Mouse (Mus musculus): ENCODE measurements around the gene Snx9. TPM values are rescaled to one million over a fixed set of nuclear protein-coding genes. Genes with fewer than 3 reads are reported as not detected.

The Snx9 gene
- polyA plus RNA-seq, 1 experiment from 2014 or later = 30.6 TPM

- Histone ChIP-seq H3K9me3 (no peaks in the 10 kb centered on the region), H3K4me2 (no peak overlapping the region), H3K27ac (no peak overlapping the region), H3K4me1 (replicated peaks) (peaks cover 15% of the 10 kb centered on the region; the same call in 1 of the 2 replicates), H3K27me3 (no peaks in the 10 kb centered on the region), H3K36me3 (no peaks in the 10 kb centered on the region), H3K4me3 (replicated peaks) (no peak overlapping the region), H3K9ac (replicated peaks) (no peak overlapping the region)
- WGBS = 80% methylated on average over 2 of the region's 2 CpGs
- ATAC-seq (ENCODE audit: insufficient number of reproducible peaks, insufficient read depth, low FRiP score, low TSS enrichment, low read depth) = no peak
Measured at GRCm38 (mm10) chr17:5800254-5800653, 40.9 kb upstream of the Snx9 start.

- ATAC-seq (ENCODE audit: insufficient number of reproducible peaks, insufficient read depth, low FRiP score, low TSS enrichment, low read depth) = no peak
- Histone ChIP-seq H3K4me2 (no peak overlapping the region), H3K4me3 (replicated peaks) (no peak overlapping the region), H3K27ac (no peak overlapping the region), H3K36me3 (no peaks in the 10 kb centered on the region), H3K9me3 (no peaks in the 10 kb centered on the region), H3K27me3 (no peaks in the 10 kb centered on the region), H3K4me1 (replicated peaks) (peaks cover 16% of the 10 kb centered on the region; the same call in 1 of the 2 replicates), H3K9ac (replicated peaks) (no peak overlapping the region)
- WGBS = 84% methylated on average over 7 of the region's 7 CpGs
Measured at GRCm38 (mm10) chr17:5800824-5801560, 40.1 kb upstream of the Snx9 start.

- WGBS = 78% methylated on average over 17 of the region's 17 CpGs
Measured at GRCm38 (mm10) chr17:5801761-5802655, 39.1 kb upstream of the Snx9 start.

GRCm38 (mm10) chr17:5802656-5802955 is 38.5 kb upstream of the Snx9 start:
- WGBS = 92% methylated on average over 5 of the region's 5 CpGs
- ATAC-seq (ENCODE audit: insufficient number of reproducible peaks, insufficient read depth, low FRiP score, low TSS enrichment, low read depth) = no peak
- no peak overlapping the region for H3K9ac ChIP-seq (replicated peaks)

More at GRCm38 (mm10) chr17:5801761-5802655, 39.1 kb upstream of the Snx9 start:
- Histone ChIP-seq H3K27ac (no peak overlapping the region), H3K36me3 (no peaks in the 10 kb centered on the region), H3K4me2 (no peak overlapping the region), H3K9me3 (no peaks in the 10 kb centered on the region), H3K4me3 (replicated peaks) (no peak overlapping the region), H3K27me3 (no peaks in the 10 kb centered on the region), H3K4me1 (replicated peaks) (peaks cover 16% of the 10 kb centered on the region; the same call in 1 of the 2 replicates), H3K9ac (replicated peaks) (no peak overlapping the region)
- ATAC-seq (ENCODE audit: insufficient number of reproducible peaks, insufficient read depth, low FRiP score, low TSS enrichment, low read depth) = no peak

GRCm38 (mm10) chr17:5803229-5804012 is 37.7 kb upstream of the Snx9 start:
- Histone ChIP-seq H3K36me3 (no peaks in the 10 kb centered on the region), H3K4me2 (no peak overlapping the region), H3K27me3 (no peaks in the 10 kb centered on the region), H3K9me3 (no peaks in the 10 kb centered on the region), H3K9ac (replicated peaks) (no peak overlapping the region), H3K4me1 (replicated peaks) (peaks cover 14% of the 10 kb centered on the region; the same call in 1 of the 2 replicates), H3K4me3 (replicated peaks) (no peak overlapping the region), H3K27ac (no peak overlapping the region)
- WGBS = 91% methylated on average over 10 of the region's 10 CpGs
- no peak for ATAC-seq (ENCODE audit: insufficient number of reproducible peaks, insufficient read depth, low FRiP score, low TSS enrichment, low read depth)

More at GRCm38 (mm10) chr17:5802656-5802955, 38.5 kb upstream of the Snx9 start:
- Histone ChIP-seq H3K36me3 (no peaks in the 10 kb centered on the region), H3K9me3 (no peaks in the 10 kb centered on the region), H3K4me2 (no peak overlapping the region), H3K27me3 (no peaks in the 10 kb centered on the region), H3K4me3 (replicated peaks) (no peak overlapping the region), H3K4me1 (replicated peaks) (peaks cover 16% of the 10 kb centered on the region; the same call in 1 of the 2 replicates), H3K27ac (no peak overlapping the region)

- Histone ChIP-seq H3K4me2 (no peak overlapping the region), H3K27ac (peak overlapping the region; percentile 82), H3K9me3 (no peaks in the 10 kb centered on the region), H3K36me3 (no peaks in the 10 kb centered on the region), H3K27me3 (no peaks in the 10 kb centered on the region), H3K9ac (replicated peaks) (no peak overlapping the region), H3K4me1 (replicated peaks) (peaks cover 14% of the 10 kb centered on the region; the same call in 1 of the 2 replicates), H3K4me3 (replicated peaks) (no peak overlapping the region)
- no peak for ATAC-seq (ENCODE audit: insufficient number of reproducible peaks, insufficient read depth, low FRiP score, low TSS enrichment, low read depth)
- 64% methylated on average over 12 of the region's 12 CpGs for WGBS
Measured at GRCm38 (mm10) chr17:5804370-5805150, 36.6 kb upstream of the Snx9 start.

GRCm38 (mm10) chr17:5805151-5805834 is 35.8 kb upstream of the Snx9 start:
- Histone ChIP-seq H3K4me2 (no peak overlapping the region), H3K27ac (peak overlapping the region; percentile 82)
- 43% methylated on average over 7 of the region's 7 CpGs for WGBS

GRCm38 (mm10) chr17:5805935-5806334 is 35.2 kb upstream of the Snx9 start:
- Histone ChIP-seq H3K4me2 (no peak overlapping the region), H3K27me3 (no peaks in the 10 kb centered on the region), H3K4me1 (replicated peaks) (peaks cover 14% of the 10 kb centered on the region; the same call in 1 of the 2 replicates), H3K9ac (replicated peaks) (no peak overlapping the region), H3K36me3 (no peaks in the 10 kb centered on the region), H3K4me3 (replicated peaks) (no peak overlapping the region), H3K27ac (peak overlapping the region; percentile 42; the same call in 1 of the 2 replicates), H3K9me3 (no peaks in the 10 kb centered on the region)
- WGBS = 65% methylated on average over 2 of the region's 2 CpGs
- ATAC-seq (ENCODE audit: insufficient number of reproducible peaks, insufficient read depth, low FRiP score, low TSS enrichment, low read depth) = no peak; the same call in 1 of the 2 replicates

More at GRCm38 (mm10) chr17:5805151-5805834, 35.8 kb upstream of the Snx9 start:
- Histone ChIP-seq H3K9ac (replicated peaks) (no peak overlapping the region), H3K36me3 (no peaks in the 10 kb centered on the region), H3K4me3 (replicated peaks) (no peak overlapping the region), H3K27me3 (no peaks in the 10 kb centered on the region), H3K9me3 (no peaks in the 10 kb centered on the region), H3K4me1 (replicated peaks) (peaks cover 14% of the 10 kb centered on the region; the same call in 1 of the 2 replicates)
- no peak for ATAC-seq (ENCODE audit: insufficient number of reproducible peaks, insufficient read depth, low FRiP score, low TSS enrichment, low read depth)

- H3K27me3 ChIP-seq = no peaks in the 10 kb centered on the region
- H3K36me3 ChIP-seq = no peaks in the 10 kb centered on the region
- H3K9ac ChIP-seq (replicated peaks) = no peak overlapping the region
- 90% methylated on average over 2 of the region's 2 CpGs for WGBS
- no peaks in the 10 kb centered on the region for H3K9me3 ChIP-seq
- no peak overlapping the region for H3K27ac ChIP-seq
- no peak overlapping the region for H3K4me3 ChIP-seq (replicated peaks)
- peaks cover 14% of the 10 kb centered on the region; the same call in 1 of the 2 replicates for H3K4me1 ChIP-seq (replicated peaks)
- no peak for ATAC-seq (ENCODE audit: insufficient number of reproducible peaks, insufficient read depth, low FRiP score, low TSS enrichment, low read depth)
- no peak overlapping the region for H3K4me2 ChIP-seq
Measured at GRCm38 (mm10) chr17:5806823-5807222, 34.3 kb upstream of the Snx9 start.

Measured in limb, embryonic 12.5 days (tissue).